Mouse (Mus musculus): ENCODE measurements around the gene Gm20388. TPM values are rescaled to one million over a fixed set of nuclear protein-coding genes. Genes with fewer than 3 reads are reported as not detected.

Gene Gm20388
- polyA plus RNA-seq, 1 experiment from 2014 or later, result not detected

- no peak for ATAC-seq (ENCODE audit: insufficient number of reproducible peaks, insufficient read depth, low FRiP score, low read depth)
- 55% methylated on average over 19 of the region's 19 CpGs for WGBS
- Histone ChIP-seq H3K4me2 (ENCODE audit: low read length) (no peak overlapping the region), H3K4me1 (ENCODE audit: control insufficient read depth in 2 of 2, insufficient read depth in 2 of 2, low read length in 2 of 2) (peaks cover 3 to 4% of the 10 kb centered on the region in 2 experiments; a peak in 3 of 4 replicates), H3K27ac (replicated peaks in 1 of 2; ENCODE audit: control insufficient read depth in 1 of 2, insufficient read depth in 1 of 2, low read depth in 2 of 2, low read length in 2 of 2) (0 out of 4 replicates have a peak overlapping the region, but pooled peaks of 1 of the 2 experiments have one; percentile 10), H3K9ac (ENCODE audit: low read length) (no peak overlapping the region), H3K9me3 (ENCODE audit: control insufficient read depth, low read length) (no peaks in the 10 kb centered on the region), H3K36me3 (ENCODE audit: control insufficient read depth, insufficient read depth, low read length) (no peaks in the 10 kb centered on the region), H3K4me3 (ENCODE audit: control insufficient read depth in 1 of 2, insufficient read depth in 1 of 2, low read depth in 1 of 2, low read length in 2 of 2) (no peak overlapping the region), H3K27me3 (ENCODE audit: control insufficient read depth, insufficient read depth, low read length) (no peaks in the 10 kb centered on the region)
Measured at GRCm38 (mm10) chr8:120067936-120068668, 157.5 kb downstream of the Gm20388 start.

DNA sequence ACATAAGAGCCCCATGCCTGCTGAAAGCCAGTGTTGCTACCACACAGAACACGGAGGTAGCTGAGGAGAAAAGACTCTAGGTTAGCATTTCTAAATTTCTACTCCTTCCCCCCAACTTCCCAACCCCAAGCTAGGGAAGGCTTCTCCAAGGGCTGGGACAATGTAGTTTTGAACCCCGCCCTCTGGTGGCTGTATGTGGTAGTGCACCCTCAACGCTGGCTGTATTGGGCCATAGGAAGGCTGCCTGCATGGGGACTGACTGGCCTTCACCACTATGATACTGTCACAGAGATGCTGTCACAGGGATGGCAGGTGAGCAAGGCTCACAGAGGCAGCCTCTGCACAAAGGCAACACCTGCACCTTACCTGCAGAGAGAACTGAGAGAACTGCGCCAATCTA, 161.0 kb downstream of the Gm20388 start:
- no peaks in the 10 kb centered on the region for H3K9me3 ChIP-seq (ENCODE audit: control insufficient read depth, low read length)
- no peak for ATAC-seq (ENCODE audit: insufficient number of reproducible peaks, insufficient read depth, low FRiP score, low read depth)
- H3K4me1 ChIP-seq (ENCODE audit: control insufficient read depth in 2 of 2, insufficient read depth in 2 of 2, low read length in 2 of 2), result peaks cover 3 to 4% of the 10 kb centered on the region in 2 experiments; a peak in 3 of 4 replicates
- H3K36me3 ChIP-seq (ENCODE audit: control insufficient read depth, insufficient read depth, low read length), result no peaks in the 10 kb centered on the region
- H3K27ac ChIP-seq (replicated peaks in 1 of 2; ENCODE audit: control insufficient read depth in 1 of 2, insufficient read depth in 1 of 2, low read depth in 2 of 2, low read length in 2 of 2), result no peak overlapping the region; a peak in 1 of 4 replicates
- no peak overlapping the region for H3K9ac ChIP-seq (ENCODE audit: low read length)
- no peak overlapping the region for H3K4me2 ChIP-seq (ENCODE audit: low read length)
- H3K27me3 ChIP-seq (ENCODE audit: control insufficient read depth, insufficient read depth, low read length), result no peaks in the 10 kb centered on the region
- 23% methylated on average over 4 of the region's 4 CpGs for WGBS
- H3K4me3 ChIP-seq (ENCODE audit: control insufficient read depth in 1 of 2, insufficient read depth in 1 of 2, low read depth in 1 of 2, low read length in 2 of 2), result no peak overlapping the region

GRCm38 (mm10) chr8:120072259-120072658, 161.6 kb downstream of the Gm20388 start:
- Histone ChIP-seq H3K27ac (replicated peaks in 1 of 2; ENCODE audit: control insufficient read depth in 1 of 2, insufficient read depth in 1 of 2, low read depth in 2 of 2, low read length in 2 of 2) (no peak overlapping the region; a peak in 1 of 4 replicates), H3K4me3 (ENCODE audit: control insufficient read depth in 1 of 2, insufficient read depth in 1 of 2, low read depth in 1 of 2, low read length in 2 of 2) (no peak overlapping the region), H3K36me3 (ENCODE audit: control insufficient read depth, insufficient read depth, low read length) (no peaks in the 10 kb centered on the region), H3K9me3 (ENCODE audit: control insufficient read depth, low read length) (no peaks in the 10 kb centered on the region), H3K4me2 (ENCODE audit: low read length) (no peak overlapping the region), H3K27me3 (ENCODE audit: control insufficient read depth, insufficient read depth, low read length) (no peaks in the 10 kb centered on the region), H3K9ac (ENCODE audit: low read length) (no peak overlapping the region), H3K4me1 (ENCODE audit: control insufficient read depth in 2 of 2, insufficient read depth in 2 of 2, low read length in 2 of 2) (peaks cover 3 to 4% of the 10 kb centered on the region in 2 experiments; a peak in 3 of 4 replicates)
- ATAC-seq (ENCODE audit: insufficient number of reproducible peaks, insufficient read depth, low FRiP score, low read depth), result no peak
- WGBS, result 59% methylated on average over 9 of the region's 9 CpGs

DNA sequence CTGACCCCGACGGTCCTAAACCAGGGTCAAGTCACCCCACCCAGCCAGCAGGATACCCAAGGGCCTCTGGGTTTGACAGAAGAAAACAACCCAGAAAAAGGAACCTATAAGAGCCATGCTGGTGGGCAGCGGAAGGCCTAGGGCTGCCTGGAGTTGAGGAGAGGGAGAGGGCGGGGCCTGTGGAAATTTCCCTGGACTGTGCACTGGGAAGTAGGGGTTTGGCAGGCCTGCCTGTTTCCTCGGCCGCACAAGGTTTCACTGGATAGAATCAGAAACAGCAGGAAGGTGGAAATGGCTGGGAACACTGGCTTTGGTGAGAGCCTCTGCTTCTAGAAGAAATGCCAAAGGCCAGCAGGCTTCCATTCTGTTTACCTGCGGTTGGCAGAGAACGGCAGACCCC, 162.2 kb downstream of the Gm20388 start:
- no peak for ATAC-seq (ENCODE audit: insufficient number of reproducible peaks, insufficient read depth, low FRiP score, low read depth)
- WGBS, result 79% methylated on average over 8 of the region's 8 CpGs
- Histone ChIP-seq H3K9ac (ENCODE audit: low read length) (no peak overlapping the region), H3K4me3 (ENCODE audit: control insufficient read depth in 1 of 2, insufficient read depth in 1 of 2, low read depth in 1 of 2, low read length in 2 of 2) (no peak overlapping the region), H3K4me1 (ENCODE audit: control insufficient read depth in 2 of 2, insufficient read depth in 2 of 2, low read length in 2 of 2) (peaks cover 3 to 4% of the 10 kb centered on the region in 2 experiments; a peak in 3 of 4 replicates), H3K27me3 (ENCODE audit: control insufficient read depth, insufficient read depth, low read length) (no peaks in the 10 kb centered on the region), H3K9me3 (ENCODE audit: control insufficient read depth, low read length) (no peaks in the 10 kb centered on the region), H3K4me2 (ENCODE audit: low read length) (no peak overlapping the region), H3K36me3 (ENCODE audit: control insufficient read depth, insufficient read depth, low read length) (no peaks in the 10 kb centered on the region), H3K27ac (replicated peaks in 1 of 2; ENCODE audit: control insufficient read depth in 1 of 2, insufficient read depth in 1 of 2, low read depth in 2 of 2, low read length in 2 of 2) (no peak overlapping the region)

DNA sequence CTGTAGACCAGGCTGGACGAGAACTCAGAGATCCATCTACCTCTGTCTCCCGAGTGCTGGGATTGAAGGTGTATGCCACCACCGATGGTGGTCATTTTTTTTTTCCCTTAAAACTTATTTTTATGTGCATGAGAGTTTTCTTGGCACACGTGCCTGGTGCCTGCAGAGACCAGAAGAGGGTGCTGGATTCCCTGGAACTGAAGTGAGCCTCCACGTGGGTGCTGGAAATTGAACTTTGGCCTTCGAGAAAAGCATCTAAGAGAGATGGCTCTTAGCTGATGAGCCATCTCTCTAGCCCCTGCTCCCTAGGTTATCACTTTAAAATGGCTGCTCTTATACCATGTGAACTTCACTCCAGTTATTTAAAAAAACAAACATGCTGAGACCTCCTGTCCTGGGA, 163.9 kb downstream of the Gm20388 start:
- Histone ChIP-seq H3K4me1 (ENCODE audit: control insufficient read depth in 2 of 2, insufficient read depth in 2 of 2, low read length in 2 of 2) (peaks cover 0 to 4% of the 10 kb centered on the region in 2 experiments; a peak in 2 of 4 replicates), H3K27ac (replicated peaks in 1 of 2; ENCODE audit: control insufficient read depth in 1 of 2, insufficient read depth in 1 of 2, low read depth in 2 of 2, low read length in 2 of 2) (no peak overlapping the region), H3K4me2 (ENCODE audit: low read length) (no peak overlapping the region), H3K4me3 (ENCODE audit: control insufficient read depth in 1 of 2, insufficient read depth in 1 of 2, low read depth in 1 of 2, low read length in 2 of 2) (no peak overlapping the region), H3K36me3 (ENCODE audit: control insufficient read depth, insufficient read depth, low read length) (no peaks in the 10 kb centered on the region), H3K9me3 (ENCODE audit: control insufficient read depth, low read length) (no peaks in the 10 kb centered on the region), H3K27me3 (ENCODE audit: control insufficient read depth, insufficient read depth, low read length) (no peaks in the 10 kb centered on the region), H3K9ac (ENCODE audit: low read length) (no peak overlapping the region)
- 75% methylated on average over 6 of the region's 6 CpGs for WGBS
- ATAC-seq (ENCODE audit: insufficient number of reproducible peaks, insufficient read depth, low FRiP score, low read depth), result no peak

DNA sequence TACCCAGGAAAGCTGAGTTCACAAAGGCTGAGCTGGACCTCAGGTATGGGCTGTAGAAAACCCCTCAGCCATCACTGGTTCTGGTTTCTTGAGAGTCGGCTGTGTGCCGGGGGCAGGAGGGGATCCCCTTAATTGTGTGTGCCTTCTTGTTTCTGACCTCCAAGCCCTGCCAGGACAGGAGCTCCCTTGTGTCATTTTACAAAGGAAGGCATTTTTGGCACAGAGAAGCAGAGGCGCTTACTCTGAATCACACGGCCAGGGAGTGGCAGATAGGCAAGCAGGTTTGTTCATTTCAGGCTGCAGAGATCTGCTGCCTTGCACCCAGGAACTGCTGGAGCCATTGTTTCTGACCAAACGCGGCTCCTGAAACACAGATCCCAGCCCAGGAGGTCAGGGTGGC, 164.7 kb downstream of the Gm20388 start:
- H3K9ac ChIP-seq (ENCODE audit: low read length), result no peak overlapping the region
- 64% methylated on average over 6 of the region's 6 CpGs for WGBS
- no peaks in the 10 kb centered on the region for H3K27me3 ChIP-seq (ENCODE audit: control insufficient read depth, insufficient read depth, low read length)
- no peak overlapping the region for H3K4me3 ChIP-seq (ENCODE audit: control insufficient read depth in 1 of 2, insufficient read depth in 1 of 2, low read depth in 1 of 2, low read length in 2 of 2)
- ATAC-seq (ENCODE audit: insufficient number of reproducible peaks, insufficient read depth, low FRiP score, low read depth), result no peak
- H3K9me3 ChIP-seq (ENCODE audit: control insufficient read depth, low read length), result no peaks in the 10 kb centered on the region
- H3K4me2 ChIP-seq (ENCODE audit: low read length), result no peak overlapping the region
- peaks cover 0 to 4% of the 10 kb centered on the region in 2 experiments; a peak in 2 of 4 replicates for H3K4me1 ChIP-seq (ENCODE audit: control insufficient read depth in 2 of 2, insufficient read depth in 2 of 2, low read length in 2 of 2)
- 0 out of 2 replicates have a peak, but pooled peaks cover under 1% of the 10 kb centered on the region for H3K36me3 ChIP-seq (ENCODE audit: control insufficient read depth, insufficient read depth, low read length)
- H3K27ac ChIP-seq (replicated peaks in 1 of 2; ENCODE audit: control insufficient read depth in 1 of 2, insufficient read depth in 1 of 2, low read depth in 2 of 2, low read length in 2 of 2), result no peak overlapping the region

DNA sequence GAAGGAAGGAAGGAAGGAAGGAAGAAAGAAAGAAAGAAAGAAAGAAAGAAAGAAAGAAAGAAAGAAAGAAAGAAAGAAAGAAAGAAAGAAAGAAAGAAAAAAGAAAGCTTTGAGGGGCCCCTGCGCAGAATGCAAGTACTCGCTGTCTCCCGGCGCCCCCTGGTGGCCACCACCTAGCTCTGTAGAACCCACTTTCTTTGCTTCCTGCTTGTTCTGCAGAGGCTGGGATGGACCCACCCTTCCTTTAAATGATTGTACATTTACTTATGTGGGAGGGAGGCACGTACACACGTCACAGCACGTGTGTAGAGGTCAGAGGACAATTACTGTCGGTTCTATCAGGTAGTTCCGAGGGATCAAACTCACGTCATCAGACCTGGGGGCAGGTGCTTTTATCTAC, 167.4 kb downstream of the Gm20388 start:
- Histone ChIP-seq H3K27ac (replicated peaks in 1 of 2; ENCODE audit: control insufficient read depth in 1 of 2, insufficient read depth in 1 of 2, low read depth in 2 of 2, low read length in 2 of 2) (no peak overlapping the region), H3K4me3 (ENCODE audit: control insufficient read depth in 1 of 2, insufficient read depth in 1 of 2, low read depth in 1 of 2, low read length in 2 of 2) (no peak overlapping the region), H3K9me3 (ENCODE audit: control insufficient read depth, low read length) (no peaks in the 10 kb centered on the region), H3K4me2 (ENCODE audit: low read length) (no peak overlapping the region), H3K4me1 (ENCODE audit: control insufficient read depth in 2 of 2, insufficient read depth in 2 of 2, low read length in 2 of 2) (no peaks in the 10 kb centered on the region), H3K9ac (ENCODE audit: low read length) (no peak overlapping the region), H3K27me3 (ENCODE audit: control insufficient read depth, insufficient read depth, low read length) (no peaks in the 10 kb centered on the region), H3K36me3 (ENCODE audit: control insufficient read depth, insufficient read depth, low read length) (peaks cover 28% of the 10 kb centered on the region)
- WGBS, result 15% methylated on average over 10 of the region's 10 CpGs
- ATAC-seq (ENCODE audit: insufficient number of reproducible peaks, insufficient read depth, low FRiP score, low read depth), result no peak

Data from heart, embryonic 14.5 days (tissue).